Mouse (Mus musculus) forebrain, embryonic 15.5 days (tissue): ENCODE measurements around the gene Rims4. TPM values are rescaled to one million over a fixed set of nuclear protein-coding genes. Genes with fewer than 3 reads are reported as not detected.

Experiments
- ATAC-seq: fragments of 200-750 bp; cut with Nextera tagmentation; replicated peaks from 2 replicates; pipeline ENCODE4 v1.8.0; 2017; ENCODE audit warnings: mild to moderate bottlenecking, moderate TSS enrichment, moderate library complexity
- H3K27ac ChIP-seq: fragments of 300-500 bp; sonication (generic); replicated peaks from 2 replicates; pipeline ENCODE4 v1.5.1; 2015; ENCODE audit warnings: mild to moderate bottlenecking, inconsistent platforms
- H3K27me3 ChIP-seq: fragments of 300-500 bp; sonication (generic); 2 replicates; pipeline ENCODE4 v1.6.1; 2015; ENCODE audit warnings: inconsistent platforms
- H3K36me3 ChIP-seq: fragments of 300-500 bp; sonication (generic); 2 replicates; pipeline ENCODE4 v1.6.1; 2015; ENCODE audit warnings: mild to moderate bottlenecking, inconsistent platforms
- H3K4me1 ChIP-seq: fragments of 300-500 bp; sonication (generic); 2 replicates; pipeline ENCODE4 v1.6.1; 2015; ENCODE audit warnings: inconsistent platforms
- H3K4me2 ChIP-seq: fragments of 300-500 bp; sonication (generic); replicated peaks from 2 replicates; pipeline ENCODE4 v1.6.1; 2015; ENCODE audit warnings: mild to moderate bottlenecking, inconsistent platforms
- H3K4me3 ChIP-seq: fragments of 300-500 bp; sonication (generic); 2 replicates; pipeline ENCODE4 v1.5.1; 2015; ENCODE audit warnings: mild to moderate bottlenecking, inconsistent platforms
- H3K9ac ChIP-seq: fragments of 300-500 bp; sonication (generic); replicated peaks from 2 replicates; pipeline ENCODE4 v1.6.1; 2015; ENCODE audit warnings: mild to moderate bottlenecking, inconsistent platforms
- H3K9me3 ChIP-seq: fragments of 300-500 bp; sonication (generic); 2 replicates; pipeline ENCODE4 v1.6.1; 2016; ENCODE audit warnings: inconsistent platforms
- WGBS: fragments of 180-500 bp; shearing (Covaris S2); methylation state at CpG from one replicate; pipeline ENCODE4 v1.1.7; 2015; ENCODE audit warnings: mixed read lengths; 5-methylcytosine and 5-hydroxymethylcytosine counted together
- polyA plus RNA-seq: library from polyadenylated mRNA; unstranded; fragments of >200 nt; fragmentation: Nextera tagmentation; extraction: Ambion mirVana; gene quantifications from 2 replicates; pipeline ENCODE4 v1.2.1, GENCODE M21; 2015

Gene Rims4
- polyA plus RNA-seq, 1 experiment from 2014 or later = 7.7 TPM

GRCm38 (mm10) chr2:163853461-163853901 lies 65.0 kb downstream of the Rims4 start, which contains the start of gene Kcnk15:
TSS of gene Kcnk15 (plus strand) at chr2:163853651.
- H3K27me3 ChIP-seq = peaks cover 85% of the 10 kb centered on the region
- no peak within 1 kb of the TSS for H3K9ac ChIP-seq
- no peak within 1 kb of the TSS for H3K27ac ChIP-seq
- H3K4me2 ChIP-seq = peak within 1 kb of the TSS; percentile 30
- no peaks in the 10 kb centered on the region for H3K36me3 ChIP-seq
- H3K4me3 ChIP-seq = peak within 1 kb of the TSS; percentile 27
- ATAC-seq = peak; percentile 32; the same call in 1 of the 2 replicates
- H3K4me1 ChIP-seq = peaks cover 9% of the 10 kb centered on the region
- 2% methylated on average over 38 of the region's 38 CpGs for whole genome bisulfite sequencing
- H3K9me3 ChIP-seq = no peaks in the 10 kb centered on the region

- no peaks in the 10 kb centered on the region for H3K36me3 ChIP-seq
- peaks cover 24% of the 10 kb centered on the region for H3K27me3 ChIP-seq
- no peak overlapping the region for H3K4me2 ChIP-seq
- H3K4me3 ChIP-seq = no peak overlapping the region
- no peak overlapping the region for H3K27ac ChIP-seq
- no peaks in the 10 kb centered on the region for H3K9me3 ChIP-seq
- H3K4me1 ChIP-seq = 0 out of 2 replicates have a peak, but pooled peaks cover 3% of the 10 kb centered on the region
- 81% methylated on average over 4 of the region's 4 CpGs for WGBS
- H3K9ac ChIP-seq = no peak overlapping the region
- ATAC-seq = no peak
Measured at GRCm38 (mm10) chr2:163842043-163842442, 76.4 kb downstream of the Rims4 start.

GRCm38 (mm10) chr2:163839519-163839918 lies 79.0 kb downstream of the Rims4 start:
- 13% methylated on average over 6 of the region's 6 CpGs for WGBS
- peak; percentile 46; the same call in 1 of the 2 replicates for ATAC-seq
- 0 out of 2 replicates have a peak, but pooled peaks cover 3% of the 10 kb centered on the region for H3K4me1 ChIP-seq
- no peak overlapping the region for H3K4me2 ChIP-seq
- no peaks in the 10 kb centered on the region for H3K9me3 ChIP-seq
- peaks cover 27% of the 10 kb centered on the region for H3K27me3 ChIP-seq
- no peak overlapping the region for H3K4me3 ChIP-seq
- H3K9ac ChIP-seq = no peak overlapping the region
- H3K36me3 ChIP-seq = no peaks in the 10 kb centered on the region
- H3K27ac ChIP-seq = no peak overlapping the region

GRCm38 (mm10) chr2:163838043-163838442 lies 80.4 kb downstream of the Rims4 start:
- H3K4me2 ChIP-seq = no peak overlapping the region
- 26% methylated on average over 9 of the region's 9 CpGs for WGBS
- no peak overlapping the region for H3K4me3 ChIP-seq
- ATAC-seq = no peak
- H3K27ac ChIP-seq = no peak overlapping the region
- no peak overlapping the region for H3K9ac ChIP-seq
- peaks cover 27% of the 10 kb centered on the region for H3K27me3 ChIP-seq
- no peaks in the 10 kb centered on the region for H3K9me3 ChIP-seq
- 0 out of 2 replicates have a peak, but pooled peaks cover 3% of the 10 kb centered on the region for H3K4me1 ChIP-seq
- no peaks in the 10 kb centered on the region for H3K36me3 ChIP-seq

GRCm38 (mm10) chr2:163831163-163831562 lies 87.3 kb downstream of the Rims4 start:
- Histone ChIP-seq H3K4me1 (no peaks in the 10 kb centered on the region), H3K27ac (no peak overlapping the region), H3K4me3 (no peak overlapping the region), H3K9ac (no peak overlapping the region), H3K4me2 (no peak overlapping the region), H3K36me3 (no peaks in the 10 kb centered on the region), H3K9me3 (no peaks in the 10 kb centered on the region), H3K27me3 (no peaks in the 10 kb centered on the region)
- no peak for ATAC-seq
- 59% methylated on average over 1 of the region's 1 CpGs for WGBS

GRCm38 (mm10) chr2:163826494-163826893 lies 92.0 kb downstream of the Rims4 start:
- WGBS = 58% methylated on average over 5 of the region's 5 CpGs
- Histone ChIP-seq H3K9me3 (no peaks in the 10 kb centered on the region), H3K9ac (no peak overlapping the region), H3K4me3 (no peak overlapping the region), H3K27ac (no peak overlapping the region), H3K4me2 (no peak overlapping the region), H3K36me3 (no peaks in the 10 kb centered on the region), H3K27me3 (no peaks in the 10 kb centered on the region), H3K4me1 (no peaks in the 10 kb centered on the region)
- ATAC-seq = no peak

- WGBS = 94% methylated on average over 1 of the region's 1 CpGs
- H3K9me3 ChIP-seq = no peaks in the 10 kb centered on the region
- H3K27me3 ChIP-seq = no peaks in the 10 kb centered on the region
- H3K36me3 ChIP-seq = no peaks in the 10 kb centered on the region
- H3K9ac ChIP-seq = no peak overlapping the region
- H3K4me1 ChIP-seq = no peaks in the 10 kb centered on the region
- no peak overlapping the region for H3K27ac ChIP-seq
- no peak for ATAC-seq
- H3K4me2 ChIP-seq = no peak overlapping the region
- H3K4me3 ChIP-seq = no peak overlapping the region
Measured at GRCm38 (mm10) chr2:163825861-163826260, 92.6 kb downstream of the Rims4 start.

GRCm38 (mm10) chr2:163823771-163824170 lies 94.7 kb downstream of the Rims4 start:
- 22% methylated on average over 11 of the region's 11 CpGs for WGBS
- no peak overlapping the region for H3K4me3 ChIP-seq
- H3K9me3 ChIP-seq = no peaks in the 10 kb centered on the region
- H3K27ac ChIP-seq = no peak overlapping the region
- no peaks in the 10 kb centered on the region for H3K36me3 ChIP-seq
- no peaks in the 10 kb centered on the region for H3K4me1 ChIP-seq
- no peak overlapping the region for H3K4me2 ChIP-seq
- H3K9ac ChIP-seq = no peak overlapping the region
- ATAC-seq = no peak
- H3K27me3 ChIP-seq = no peaks in the 10 kb centered on the region

- Histone ChIP-seq H3K4me1 (no peaks in the 10 kb centered on the region), H3K4me2 (no peak overlapping the region), H3K36me3 (no peaks in the 10 kb centered on the region), H3K4me3 (no peak overlapping the region), H3K9me3 (no peaks in the 10 kb centered on the region), H3K27me3 (no peaks in the 10 kb centered on the region), H3K9ac (no peak overlapping the region), H3K27ac (no peak overlapping the region)
- WGBS = 7% methylated on average over 4 of the region's 4 CpGs
- no peak for ATAC-seq
Measured at GRCm38 (mm10) chr2:163823248-163823647, 95.2 kb downstream of the Rims4 start.

GRCm38 (mm10) chr2:163820607-163821006 lies 97.9 kb downstream of the Rims4 start, which contains the start of gene Ccn5:
TSS of gene Ccn5 (plus strand) at chr2:163820861.
- Histone ChIP-seq H3K27ac (no peak within 1 kb of the TSS), H3K4me1 (no peaks in the 10 kb centered on the region), H3K27me3 (no peaks in the 10 kb centered on the region), H3K9me3 (no peaks in the 10 kb centered on the region), H3K4me3 (no peak within 1 kb of the TSS), H3K36me3 (no peaks in the 10 kb centered on the region), H3K9ac (no peak within 1 kb of the TSS), H3K4me2 (no peak within 1 kb of the TSS)
- no peak for ATAC-seq
- 81% methylated on average over 4 of the region's 4 CpGs for WGBS

GRCm38 (mm10) chr2:163814739-163815465 lies 103.6 kb downstream of the Rims4 start:
- H3K27me3 ChIP-seq = no peaks in the 10 kb centered on the region
- no peak overlapping the region for H3K9ac ChIP-seq
- H3K27ac ChIP-seq = no peak overlapping the region
- H3K4me1 ChIP-seq = no peaks in the 10 kb centered on the region
- H3K4me3 ChIP-seq = no peak overlapping the region
- no peak overlapping the region for H3K4me2 ChIP-seq
- no peak for ATAC-seq
- H3K36me3 ChIP-seq = no peaks in the 10 kb centered on the region
- WGBS = 84% methylated on average over 9 of the region's 9 CpGs
- H3K9me3 ChIP-seq = no peaks in the 10 kb centered on the region

- no peak overlapping the region for H3K27ac ChIP-seq
- no peak overlapping the region for H3K4me3 ChIP-seq
- H3K4me2 ChIP-seq = no peak overlapping the region
- no peaks in the 10 kb centered on the region for H3K9me3 ChIP-seq
- H3K4me1 ChIP-seq = no peaks in the 10 kb centered on the region
- no peak overlapping the region for H3K9ac ChIP-seq
- WGBS = 67% methylated on average over 5 of the region's 5 CpGs
- no peaks in the 10 kb centered on the region for H3K36me3 ChIP-seq
- no peak for ATAC-seq
- H3K27me3 ChIP-seq = no peaks in the 10 kb centered on the region
Measured at GRCm38 (mm10) chr2:163813077-163813476, 105.4 kb downstream of the Rims4 start.
